Mouse (Mus musculus): Measurements from ENCODE around the gene Gm49322.
"Not testable (repeated sequence)": the region's sequence is repeated elsewhere in the genome, so short reads cannot be mapped to it uniquely, and the experiment has no call there.

Gene Gm49322

GRCm38 (mm10) chr10:80614351-80614750 lies 8.5 kb downstream of the Gm49322 start:
- no peak for DNase-seq

DNA sequence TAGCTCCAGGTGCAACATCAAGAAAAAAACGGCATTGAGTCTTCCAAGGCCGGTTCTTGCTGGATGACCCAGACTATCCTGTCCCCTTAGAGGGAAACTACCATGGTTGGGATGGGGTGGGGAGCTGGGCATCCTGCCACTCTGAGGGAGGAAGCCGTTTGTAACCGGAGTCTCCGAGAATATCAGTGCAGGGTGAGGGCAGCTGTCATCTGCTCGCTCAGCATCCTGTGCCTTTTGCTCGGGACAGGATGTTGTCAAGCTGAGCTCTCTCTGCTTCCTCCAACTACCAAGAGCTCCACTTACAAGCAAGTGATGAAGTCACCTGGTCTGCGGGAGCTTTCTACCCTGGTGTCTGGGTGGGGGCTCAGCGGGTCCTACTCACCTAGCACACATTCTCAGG lies 12.4 kb downstream of the Gm49322 start:
- DNase-seq, result peak; percentile 68

GRCm38 (mm10) chr10:80619465-80620244 lies 13.8 kb downstream of the Gm49322 start:
- DNase-seq, result no peak

DNA sequence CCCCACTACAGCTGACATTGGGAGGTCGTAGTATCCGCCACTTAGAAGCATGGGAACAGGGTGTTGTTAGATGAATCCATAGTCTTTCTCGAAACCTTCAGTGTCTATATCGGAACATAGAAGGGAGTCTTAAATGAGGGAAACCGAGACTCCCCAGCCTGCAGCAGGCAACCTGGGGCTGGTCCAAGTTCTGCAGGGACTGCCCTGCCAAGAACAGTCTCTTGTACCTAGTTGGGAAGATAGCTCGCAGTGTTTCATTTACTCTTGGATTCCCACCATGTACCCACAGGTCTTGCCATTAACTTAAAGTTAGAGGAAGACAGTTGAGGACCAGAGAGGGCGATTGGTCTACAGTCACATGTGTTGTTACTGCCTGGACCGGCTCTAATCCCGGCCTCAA lies 14.5 kb downstream of the Gm49322 start:
- no peak for DNase-seq

DNA sequence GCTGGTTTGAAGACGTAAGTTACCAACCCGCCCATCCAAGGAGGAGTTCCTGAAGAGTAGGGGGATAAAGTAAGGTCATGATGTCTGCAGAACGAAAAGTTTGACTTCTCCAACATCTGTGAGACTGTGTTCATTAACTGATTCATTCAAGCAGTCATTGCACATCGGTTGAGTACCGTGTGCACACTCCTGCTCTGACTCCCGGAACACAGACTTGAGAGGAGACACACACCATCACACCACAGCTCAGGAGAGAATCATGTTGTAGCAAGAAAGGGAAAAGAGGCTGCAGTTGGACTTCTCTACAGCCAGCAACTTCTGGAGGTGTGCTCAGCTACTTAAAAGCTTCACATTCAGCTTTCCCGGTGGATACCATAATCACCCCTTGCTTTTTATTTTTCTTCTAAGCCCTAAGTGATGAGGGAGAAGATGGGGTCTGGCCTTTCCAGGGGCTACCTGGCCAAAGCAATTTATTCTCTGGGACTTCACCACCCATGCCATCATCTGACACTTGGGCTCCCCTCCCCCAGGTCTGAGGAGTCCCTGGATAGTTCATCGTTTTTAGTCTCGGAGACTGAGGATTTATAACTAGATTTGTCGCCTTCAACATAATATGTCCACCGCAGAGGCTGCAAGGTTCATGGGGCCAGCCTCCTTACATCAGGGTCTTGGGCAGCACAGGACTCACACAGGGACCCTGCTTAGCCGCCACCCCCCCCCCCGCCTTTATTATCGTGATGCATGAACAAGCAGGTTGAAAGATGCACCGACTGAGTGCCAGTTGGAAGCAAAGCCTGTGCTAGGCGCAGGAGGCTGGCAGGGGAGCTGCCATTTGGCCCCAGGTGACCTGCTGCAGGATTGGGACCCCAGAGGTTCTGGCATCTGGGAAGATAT lies 15.2 kb downstream of the Gm49322 start:
- DNase-seq, result no peak

GRCm38 (mm10) chr10:80621690-80621939 lies 15.8 kb downstream of the Gm49322 start:
- DNase-seq, result no peak

DNA sequence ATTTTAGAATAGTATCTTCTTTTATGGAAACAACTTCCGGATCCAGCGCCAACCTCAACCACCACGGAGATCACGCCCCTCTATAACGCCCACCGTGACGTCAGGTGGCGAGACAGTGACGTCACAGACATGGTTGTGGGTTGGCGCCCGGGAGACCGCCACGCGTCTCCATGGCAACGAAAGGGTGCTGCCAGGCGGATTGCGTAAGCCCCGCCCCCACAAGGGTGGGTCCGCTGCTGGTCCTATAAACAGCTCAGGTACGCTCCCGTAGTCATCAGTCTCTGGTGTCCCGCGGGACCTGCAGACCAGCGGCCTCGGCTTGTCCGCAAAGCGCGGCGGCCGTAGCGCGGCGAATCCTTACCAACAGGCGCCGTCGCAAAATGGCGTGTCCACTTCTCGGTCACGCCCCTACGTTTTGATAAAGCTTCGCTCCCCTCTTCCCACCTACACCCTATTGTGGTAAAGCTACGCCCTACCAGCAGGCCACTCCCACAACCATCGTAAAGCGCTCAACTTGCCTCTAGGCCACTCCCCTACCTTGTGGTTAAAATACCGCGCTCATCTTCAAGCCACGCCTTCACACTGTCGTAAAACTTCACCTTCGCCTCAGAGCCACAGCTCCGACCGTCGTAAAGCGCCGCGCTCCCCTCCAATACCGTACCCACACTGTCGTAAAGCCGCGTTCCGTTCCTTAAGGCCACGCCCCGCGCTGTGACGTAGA lies 16.3 kb downstream of the Gm49322 start:
- DNase-seq, result peak; percentile 99

GRCm38 (mm10) chr10:80622661-80623456 lies 17.0 kb downstream of the Gm49322 start, which contains the start of gene Csnk1g2:
Csnk1g2 (plus strand) TSS chr10:80622838.
- peak; percentile 56 for DNase-seq

DNA sequence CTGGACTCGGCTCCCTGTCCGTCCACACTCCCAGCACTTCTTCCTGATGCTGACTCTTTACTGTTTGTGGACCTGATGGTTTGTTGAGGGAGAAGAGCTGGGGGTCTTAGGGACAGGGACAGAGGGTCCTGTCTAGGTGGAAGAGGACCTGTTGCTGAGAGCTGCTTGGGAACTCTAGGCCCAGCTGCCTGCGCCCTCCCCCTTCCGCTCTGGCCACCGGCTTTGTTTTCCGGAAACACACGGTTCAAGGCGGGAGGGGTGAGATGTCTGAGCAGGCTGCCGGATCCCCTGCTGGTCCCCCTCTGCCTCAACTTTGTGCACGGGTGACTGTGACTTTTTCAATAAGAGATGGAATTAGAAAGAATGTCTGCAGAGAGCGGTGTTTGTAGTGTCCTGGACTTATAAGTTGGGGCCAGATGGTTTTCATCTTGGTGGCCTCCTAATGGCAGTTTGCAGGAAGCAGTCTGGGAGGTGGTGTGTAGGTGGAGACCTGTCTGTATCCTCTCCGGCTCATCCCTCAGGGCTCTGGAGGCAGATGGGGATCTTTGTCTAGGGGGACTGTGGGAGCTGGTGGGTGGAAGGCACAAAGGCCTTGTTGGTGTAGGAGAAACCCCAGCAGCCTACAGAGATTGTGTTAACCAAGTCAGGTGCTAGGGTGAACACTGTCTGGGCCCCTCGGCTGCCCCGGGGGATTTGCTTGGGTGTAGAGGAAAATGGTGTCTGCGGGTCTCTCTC lies 17.8 kb downstream of the Gm49322 start:
- peak; percentile 63 for DNase-seq

- no peak for DNase-seq
These were observed 19.9 kb downstream of the Gm49322 start for GRCm38 (mm10) chr10:80625764-80626163.

GRCm38 (mm10) chr10:80627685-80628084 lies 21.9 kb downstream of the Gm49322 start:
- no peak for DNase-seq

DNA sequence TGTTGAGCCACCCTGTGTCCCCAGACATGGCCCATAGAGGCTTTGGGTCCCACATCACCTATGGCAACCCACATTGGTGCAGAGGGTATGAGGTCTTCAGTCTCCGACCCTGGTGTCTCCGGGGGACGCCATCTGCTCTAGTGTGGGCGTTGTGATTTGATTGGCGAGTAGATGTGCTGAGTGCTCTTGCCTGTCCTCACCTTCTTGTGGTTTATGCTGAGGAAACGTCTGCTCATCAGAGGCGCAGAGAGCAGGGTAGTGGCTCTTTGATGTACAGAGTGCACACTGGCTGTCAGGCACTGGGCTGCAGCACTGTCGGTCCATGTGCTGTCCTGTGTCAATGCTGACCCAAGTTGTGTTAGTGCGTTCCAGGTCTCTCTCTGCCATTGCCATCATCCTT lies 23.1 kb downstream of the Gm49322 start:
- DNase-seq, result no peak

DNA sequence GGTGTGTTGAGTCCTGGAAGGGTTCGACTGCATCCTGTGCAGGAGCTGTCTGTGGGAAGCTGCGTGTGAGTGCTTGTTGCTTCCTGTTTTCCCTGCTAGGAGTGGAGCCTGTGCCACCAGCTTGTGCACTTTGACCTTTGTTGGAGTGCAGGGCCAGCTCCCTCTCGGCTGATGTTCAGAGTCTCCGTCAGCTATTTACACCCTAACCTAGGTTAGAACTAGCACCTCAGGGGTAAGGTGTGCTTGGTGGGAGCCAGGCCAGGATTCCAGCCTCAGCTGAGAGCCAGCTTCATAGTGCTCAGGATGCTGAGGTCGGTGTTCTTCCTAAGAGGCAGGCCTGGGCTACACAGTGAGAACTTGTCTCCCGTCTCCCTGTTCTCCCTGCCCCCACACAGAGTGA lies 29.5 kb downstream of the Gm49322 start:
- DNase-seq, result no peak

DNA sequence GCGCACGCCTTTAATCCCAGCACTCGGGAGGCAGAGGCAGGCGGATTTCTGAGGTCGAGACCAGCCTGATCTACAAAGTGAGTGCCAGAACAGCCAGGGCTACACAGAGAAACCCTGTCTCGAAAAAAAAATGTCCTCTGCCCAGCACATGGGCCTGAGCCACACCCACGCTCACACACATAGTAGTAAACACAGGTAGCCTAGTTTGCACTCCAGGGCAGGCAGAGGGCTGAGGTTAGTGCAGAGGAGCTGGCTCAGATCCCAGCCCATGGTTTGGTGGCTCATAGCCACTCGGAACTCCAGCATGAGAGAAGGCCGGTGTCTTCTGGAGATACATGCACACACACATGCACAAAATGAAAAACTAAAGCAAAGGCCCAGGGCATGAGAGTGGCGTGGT lies 41.1 kb downstream of the Gm49322 start:
- no peak for DNase-seq

GRCm38 (mm10) chr10:80649910-80650309 lies 44.1 kb downstream of the Gm49322 start:
- DNase-seq, result not testable (repeated sequence)

GRCm38 (mm10) chr10:80650392-80650791 lies 44.6 kb downstream of the Gm49322 start:
- DNase-seq, result no peak

GRCm38 (mm10) chr10:80653156-80653720 lies 47.4 kb downstream of the Gm49322 start:
- no peak for DNase-seq

- no peak for DNase-seq
These were observed 49.0 kb downstream of the Gm49322 start for GRCm38 (mm10) chr10:80654866-80655265.

DNA sequence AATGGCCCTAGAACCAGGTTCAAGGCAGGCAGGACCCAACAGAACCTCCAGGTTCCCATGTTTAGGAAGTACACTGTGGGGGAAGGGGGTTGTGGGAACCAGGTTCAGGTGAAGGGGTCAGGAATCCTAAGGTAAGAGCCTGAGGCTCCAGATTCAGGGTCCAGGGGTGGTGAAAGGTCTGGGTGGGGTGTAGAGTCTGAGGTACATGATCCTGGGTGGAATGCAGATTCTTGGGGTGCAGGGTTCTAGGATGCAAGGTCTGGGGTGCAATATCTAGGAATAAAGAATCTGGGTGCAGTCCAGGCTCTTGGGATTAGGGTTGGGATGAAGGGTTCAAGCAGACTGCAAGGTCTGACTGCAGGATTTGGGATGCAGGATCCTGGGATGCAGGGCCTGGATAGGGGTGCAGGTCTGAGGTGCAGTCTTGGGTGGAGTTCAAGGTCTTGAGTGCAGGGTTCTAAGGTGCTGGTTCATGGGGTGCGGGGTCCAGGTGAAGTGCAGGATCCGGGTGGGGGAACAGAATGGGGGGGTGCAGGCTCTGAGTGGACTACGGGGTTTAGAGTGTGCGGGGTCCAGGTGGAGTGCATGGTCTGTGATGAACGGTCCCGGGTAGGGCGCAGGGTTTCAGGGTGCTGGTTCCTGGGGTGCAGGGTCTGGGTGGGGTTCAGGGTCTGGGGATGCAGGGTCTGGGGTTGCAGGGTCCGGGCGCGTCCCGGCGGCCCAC lies 49.7 kb downstream of the Gm49322 start:
- DNase-seq, result no peak

GRCm38 (mm10) chr10:80656130-80656862 lies 50.5 kb downstream of the Gm49322 start:
- DNase-seq, result peak; percentile 99

Data from lung, postnatal 14 days (tissue).